Mouse (Mus musculus): ENCODE data around the gene Nr3c2.

The Nr3c2 gene

DNA sequence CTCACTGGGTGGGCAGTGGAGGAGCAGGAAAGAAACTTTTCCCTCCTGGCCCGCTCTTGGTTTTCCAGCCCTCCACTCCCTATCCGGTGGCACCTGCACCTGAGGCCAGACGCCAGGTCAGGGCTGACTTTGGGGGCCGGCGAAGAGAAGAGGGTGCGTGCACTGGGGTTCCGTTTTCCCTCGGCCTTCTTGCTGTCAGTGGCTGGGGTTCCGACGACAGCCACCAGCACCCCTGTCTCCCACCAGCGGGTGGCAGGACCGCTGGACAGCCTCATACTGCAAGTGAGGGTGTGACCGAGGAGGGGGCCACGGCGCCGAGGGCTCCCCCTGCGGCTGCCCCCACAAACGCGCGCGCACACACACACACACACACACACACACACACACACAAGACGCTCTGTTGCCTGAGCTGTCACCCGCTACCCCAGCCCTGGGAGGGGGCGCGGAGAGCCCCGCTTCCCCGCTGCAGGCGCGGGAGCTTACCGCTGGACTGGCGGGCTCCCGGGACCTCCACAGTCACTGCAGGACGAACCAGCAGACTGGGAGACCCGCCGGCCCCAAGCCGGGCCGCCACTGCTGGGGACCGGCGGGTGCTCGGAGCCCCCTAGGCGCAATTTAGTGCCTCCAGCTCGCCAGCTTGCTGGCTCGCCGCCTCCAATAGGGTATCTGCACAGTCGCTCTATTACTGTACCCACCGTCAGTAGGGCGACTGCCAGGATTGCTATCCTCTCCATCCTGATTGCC is at the start of gene Nr3c2:
Gene Nr3c2, plus strand, starts transcription at position 32 of the 744 bp plus-strand sequence.
- peak; percentile 20 to 64 for DNase-seq

DNA sequence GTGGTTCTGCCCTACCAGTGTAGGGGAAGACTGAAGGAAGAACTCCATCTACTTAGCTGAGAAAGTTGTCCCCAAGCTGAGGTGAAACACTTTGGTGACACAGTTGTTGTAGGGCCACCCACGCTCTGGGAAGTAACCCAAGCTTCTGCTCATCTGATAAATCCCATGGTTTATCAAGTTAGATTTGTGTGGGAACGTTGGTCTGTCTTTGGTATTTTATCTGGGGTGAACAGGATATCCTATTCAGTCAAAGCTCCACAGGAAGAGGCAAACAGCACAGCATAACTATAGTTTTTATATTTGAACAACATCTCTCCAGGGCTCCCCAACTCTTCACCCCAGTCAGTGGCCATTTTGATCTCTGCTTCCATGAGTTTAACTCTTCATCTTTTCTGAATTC is 40.7 kb upstream of the Nr3c2 start:
- no peak for DNase-seq

- DNase-seq = peak; percentile 11 to 42
Measured at GRCm38 (mm10) chr8:76859709-76860108, 39.5 kb upstream of the Nr3c2 start.

- DNase-seq = no peak
Measured at GRCm38 (mm10) chr8:76863066-76863465, 36.2 kb upstream of the Nr3c2 start.

- no peak for DNase-seq
Measured at GRCm38 (mm10) chr8:76876809-76877208, 22.4 kb upstream of the Nr3c2 start.

GRCm38 (mm10) chr8:76897050-76897449 is 2.2 kb upstream of the Nr3c2 start:
- DNase-seq = no peak

GRCm38 (mm10) chr8:76898721-76899410 is 376 bp upstream of the Nr3c2 start:
- peak; percentile 70 to 88 for DNase-seq

GRCm38 (mm10) chr8:76900155-76901141 is 1.2 kb downstream of the Nr3c2 start:
- DNase-seq = peak; percentile 56 to 74

GRCm38 (mm10) chr8:76901430-76902204 is 2.4 kb downstream of the Nr3c2 start:
- DNase-seq = peak; percentile 98 to 100

- DNase-seq = no peak
Measured at GRCm38 (mm10) chr8:76902205-76903078, 3.2 kb downstream of the Nr3c2 start.

- no peak for DNase-seq
Measured at GRCm38 (mm10) chr8:76911206-76911605, 12.0 kb downstream of the Nr3c2 start.

DNA sequence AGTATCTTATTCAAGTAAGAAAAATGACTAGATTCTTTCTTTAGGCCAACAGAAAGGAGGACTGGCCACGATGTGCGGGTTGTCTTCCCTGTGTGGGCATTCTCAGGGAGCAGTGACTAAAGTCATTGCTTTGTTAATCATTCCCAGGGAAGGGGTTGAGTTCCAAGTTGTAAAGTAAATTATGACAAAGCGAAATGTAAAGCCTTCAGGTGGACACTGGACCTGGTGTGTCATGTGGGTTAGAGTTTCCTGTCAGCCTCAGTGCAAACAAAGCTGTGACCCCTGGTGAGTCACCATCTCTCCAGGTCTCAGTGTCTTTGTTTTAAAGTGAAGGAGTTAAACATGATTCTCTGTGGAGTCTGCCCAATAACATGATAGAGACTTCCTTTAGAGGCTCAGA is 13.4 kb downstream of the Nr3c2 start:
- no peak for DNase-seq

GRCm38 (mm10) chr8:76913207-76913606 is 14.0 kb downstream of the Nr3c2 start:
- DNase-seq = no peak

GRCm38 (mm10) chr8:76915260-76915659 is 16.0 kb downstream of the Nr3c2 start:
- no peak for DNase-seq

- DNase-seq = no peak
Measured at GRCm38 (mm10) chr8:76919546-76919945, 20.3 kb downstream of the Nr3c2 start.

- DNase-seq = no peak
Measured at GRCm38 (mm10) chr8:76924150-76924549, 24.9 kb downstream of the Nr3c2 start.

DNA sequence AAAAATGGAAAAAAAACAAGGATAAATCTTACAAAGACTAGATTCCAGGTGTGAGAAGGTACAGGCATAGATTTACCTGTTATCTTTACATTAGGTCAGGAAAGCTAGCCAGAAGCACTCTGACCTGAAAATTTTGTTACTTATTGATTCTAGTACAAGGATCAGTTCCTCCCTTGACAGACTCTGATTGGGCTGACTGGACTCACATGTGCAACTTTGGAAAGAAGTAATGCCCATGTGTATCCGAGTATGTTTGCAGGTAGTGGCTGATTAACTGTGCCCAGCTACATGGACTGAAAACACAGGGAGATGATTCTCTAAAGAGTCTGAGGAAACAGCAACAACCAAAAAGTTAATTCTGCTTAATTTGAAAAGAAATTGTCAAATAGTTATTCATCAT is 29.1 kb downstream of the Nr3c2 start:
- DNase-seq = no peak

GRCm38 (mm10) chr8:76928808-76929207 is 29.6 kb downstream of the Nr3c2 start:
- no peak for DNase-seq

GRCm38 (mm10) chr8:76965046-76965445 is 65.8 kb downstream of the Nr3c2 start:
- no peak for DNase-seq

DNA sequence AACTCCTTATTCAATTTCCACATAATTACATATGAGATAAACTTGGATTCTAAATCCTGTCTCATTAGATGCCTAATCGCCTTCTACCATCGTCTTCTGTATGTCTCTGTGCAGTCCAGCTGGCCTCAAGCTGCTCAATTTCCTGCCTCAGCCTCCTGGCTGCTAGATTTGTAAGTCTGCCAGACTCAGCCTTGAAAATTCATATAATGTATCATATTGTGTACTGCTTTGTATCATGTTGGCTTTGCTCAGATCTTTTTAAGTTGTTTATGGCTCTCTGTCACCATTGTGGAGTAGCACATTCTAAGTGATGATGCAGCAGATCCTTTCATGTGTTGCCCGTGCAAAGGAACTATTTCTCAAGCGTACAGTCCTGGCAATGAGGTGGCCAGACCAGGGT is 71.9 kb downstream of the Nr3c2 start:
- no peak for DNase-seq

- DNase-seq = no peak
Measured at GRCm38 (mm10) chr8:76971761-76972404, 72.6 kb downstream of the Nr3c2 start.
